In genomic region chr19:4220957-4221743, GRCm38 (mm10) we compare ENCODE assay signal across 8 mouse cellular contexts. TPM values are rescaled to one million over a fixed set of nuclear protein-coding genes. Genes with fewer than 3 reads are reported as not detected.
DNase-seq lines count a peak whose midpoint lies in the region; ATAC-seq and TF ChIP-seq lines count a peak whose summit lies in the region.

No protein-coding gene starts in this region.

- no peaks in the 10 kb centered on the region for H3K9me3 ChIP-seq in forebrain, embryonic 16.5 days (ENCODE audit: control insufficient read depth, low read length)
- no peaks in the 10 kb centered on the region for H3K9me3 ChIP-seq in forebrain, embryonic 12.5 days
- no peaks in the 10 kb centered on the region for H3K9me3 ChIP-seq in heart, embryonic 16.5 days (replicated peaks; ENCODE audit: control insufficient read depth, low read length)
- H3K9me3 ChIP-seq in liver, embryonic 12.5 days (replicated peaks) = no peaks in the 10 kb centered on the region

- no peak for ATAC-seq in forebrain, embryonic 16.5 days
- ATAC-seq in forebrain, embryonic 12.5 days (ENCODE audit: low FRiP score) = no peak
- ATAC-seq in heart, embryonic 16.5 days (replicated peaks; ENCODE audit: extremely low read depth, insufficient read depth, low FRiP score) = no peak
- no peak for ATAC-seq in liver, embryonic 12.5 days

- DNase-seq in embryo, embryonic 10 days (ENCODE audit: low spot score) = no peak
- no peak for DNase-seq in left cerebral cortex, adult 11 months (ENCODE audit: low spot score)
- DNase-seq in cerebellum, postnatal 36 days = no peak

- H3ac ChIP-seq in C2C12 (ENCODE audit: control insufficient read depth, insufficient read length, low read depth) = peak overlapping the region; percentile 39

- H3K4me1 ChIP-seq in forebrain, embryonic 16.5 days (replicated peaks; ENCODE audit: control insufficient read depth, insufficient read depth, low read length) = peaks cover 15% of the 10 kb centered on the region
- peaks cover 10% of the 10 kb centered on the region for H3K4me1 ChIP-seq in forebrain, embryonic 12.5 days
- peaks cover 17% of the 10 kb centered on the region for H3K4me1 ChIP-seq in heart, embryonic 16.5 days (ENCODE audit: control insufficient read depth, insufficient read depth, low read length)
- H3K4me1 ChIP-seq in liver, embryonic 12.5 days = peaks cover 60% of the 10 kb centered on the region

- H3K36me3 ChIP-seq in forebrain, embryonic 16.5 days (ENCODE audit: control insufficient read depth, insufficient read depth) = no peaks in the 10 kb centered on the region
- H3K36me3 ChIP-seq in forebrain, embryonic 12.5 days (replicated peaks) = no peaks in the 10 kb centered on the region
- H3K36me3 ChIP-seq in C2C12 (ENCODE audit: control insufficient read depth, insufficient read depth) = peaks cover 56% of the 10 kb centered on the region
- H3K36me3 ChIP-seq in heart, embryonic 16.5 days (ENCODE audit: control insufficient read depth, insufficient read depth) = no peaks in the 10 kb centered on the region
- H3K36me3 ChIP-seq in liver, embryonic 12.5 days = no peaks in the 10 kb centered on the region

- H3K4me3 ChIP-seq in forebrain, embryonic 16.5 days (replicated peaks; ENCODE audit: low read length) = no peak overlapping the region
- no peak overlapping the region for H3K4me3 ChIP-seq in forebrain, embryonic 12.5 days (replicated peaks)
- no peak overlapping the region for H3K4me3 ChIP-seq in C2C12 (ENCODE audit: insufficient read depth, poor library complexity, severe bottlenecking)
- no peak overlapping the region for H3K4me3 ChIP-seq in heart, embryonic 16.5 days (ENCODE audit: low read length)
- H3K4me3 ChIP-seq in liver, embryonic 12.5 days = no peak overlapping the region

- H3K27me3 ChIP-seq in forebrain, embryonic 16.5 days (replicated peaks; ENCODE audit: control insufficient read depth, insufficient read depth, low read length) = peaks cover 5% of the 10 kb centered on the region
- peaks cover 39% of the 10 kb centered on the region for H3K27me3 ChIP-seq in forebrain, embryonic 12.5 days
- no peaks in the 10 kb centered on the region for H3K27me3 ChIP-seq in C2C12 (ENCODE audit: control insufficient read depth, insufficient read depth, insufficient read length)
- peaks cover 12% of the 10 kb centered on the region for H3K27me3 ChIP-seq in heart, embryonic 16.5 days (ENCODE audit: control insufficient read depth, insufficient read depth, low read length)
- H3K27me3 ChIP-seq in liver, embryonic 12.5 days (replicated peaks) = peaks cover 86% of the 10 kb centered on the region

- no peak overlapping the region for H3K27ac ChIP-seq in forebrain, embryonic 16.5 days (ENCODE audit: low read length)
- H3K27ac ChIP-seq in forebrain, embryonic 12.5 days = no peak overlapping the region
- peak overlapping the region; percentile 62 for H3K27ac ChIP-seq in heart, embryonic 16.5 days (ENCODE audit: low read length)
- 0 out of 2 replicates have a peak overlapping the region, but pooled peaks have one; percentile 18 for H3K27ac ChIP-seq in liver, embryonic 12.5 days

- peaks cover 69% of the 10 kb centered on the region for H3K79me2 ChIP-seq in C2C12 (ENCODE audit: control insufficient read depth, insufficient read depth)

- H3K4me2 ChIP-seq in forebrain, embryonic 16.5 days (ENCODE audit: low read length) = no peak overlapping the region
- no peak overlapping the region for H3K4me2 ChIP-seq in forebrain, embryonic 12.5 days
- H3K4me2 ChIP-seq in heart, embryonic 16.5 days (ENCODE audit: low read depth, low read length) = peak overlapping the region; percentile 28; the same call in 1 of the 2 replicates
- 0 out of 2 replicates have a peak overlapping the region, but pooled peaks have one; percentile 5 for H3K4me2 ChIP-seq in liver, embryonic 12.5 days

- TF ChIP-seq CTCF in C2C12 (IDR thresholded peaks at IDR 0.05; ENCODE audit: control insufficient read depth, insufficient read depth, insufficient read length) = no peak

- 44% methylated on average over 14 of the region's 14 CpGs for WGBS in forebrain, embryonic 16.5 days
- 54% methylated on average over 14 of the region's 14 CpGs for WGBS in forebrain, embryonic 12.5 days
- WGBS in heart, embryonic 16.5 days = 31% methylated on average over 13 of the region's 14 CpGs
- 31% methylated on average over 14 of the region's 14 CpGs for WGBS in liver, embryonic 12.5 days (ENCODE audit: insufficient replicate concordance)

- H3K9ac ChIP-seq in forebrain, embryonic 16.5 days (replicated peaks; ENCODE audit: low read depth, low read length) = 0 out of 2 replicates have a peak overlapping the region, but pooled peaks have one; percentile 5
- no peak overlapping the region for H3K9ac ChIP-seq in forebrain, embryonic 12.5 days
- H3K9ac ChIP-seq in heart, embryonic 16.5 days (ENCODE audit: low read length) = peak overlapping the region; percentile 32; the same call in 1 of the 2 replicates
- H3K9ac ChIP-seq in liver, embryonic 12.5 days = 0 out of 2 replicates have a peak overlapping the region, but pooled peaks have one; percentile 18

- H3K79me3 ChIP-seq in C2C12 (ENCODE audit: low read depth) = peaks cover 46% of the 10 kb centered on the region

TF ChIP-seq in C2C12, 6 proteins besides CTCF, POLR2A, EP300 and RAD21:
- TF ChIP-seq MYOD1 (IDR thresholded peaks at IDR 0.05; ENCODE audit: control insufficient read depth, insufficient read length, low read depth) = no peak
- no peak for TF ChIP-seq CEBPB (IDR thresholded peaks at IDR 0.05; ENCODE audit: low read depth)
- no peak for TF ChIP-seq MYOG (IDR thresholded peaks at IDR 0.05; ENCODE audit: control insufficient read depth, extremely low read depth, insufficient read length)

RNA-seq across cellular contexts. Expression of gene AC109138.7, which starts 7.0 kb away (rescaled TPM):
- not detected in 2 replicates for polyA plus RNA-seq in forebrain, embryonic 16.5 days (2015; fragmentation: Nextera tagmentation; extraction: Ambion mirVana)
- not detected in 2 replicates for polyA plus RNA-seq in forebrain, embryonic 12.5 days (2016; fragmentation: Nextera tagmentation; extraction: Ambion mirVana)
- polyA plus RNA-seq in C2C12 (2012; fragmentation: generic; extraction: Trizol) = 0.90 TPM
- polyA plus RNA-seq in heart, embryonic 16.5 days (2015; fragmentation: Nextera tagmentation; extraction: Ambion mirVana) = not detected in 2 replicates
- not detected in 2 replicates for polyA plus RNA-seq in liver, embryonic 12.5 days (2016; fragmentation: Nextera tagmentation; extraction: Ambion mirVana)

RNA-seq across cellular contexts. Expression of gene Clcf1, which starts 7.1 kb away (rescaled TPM):
- 0.40 and 0.49 TPM in 2 replicates for polyA plus RNA-seq in forebrain, embryonic 16.5 days (2015; fragmentation: Nextera tagmentation; extraction: Ambion mirVana)
- polyA plus RNA-seq in forebrain, embryonic 12.5 days (2016; fragmentation: Nextera tagmentation; extraction: Ambion mirVana) = 0.85 and 1.2 TPM in 2 replicates
- polyA plus RNA-seq in C2C12 (2012; fragmentation: generic; extraction: Trizol) = 24.8 TPM
- polyA plus RNA-seq in heart, embryonic 16.5 days (2015; fragmentation: Nextera tagmentation; extraction: Ambion mirVana) = 1.5 and 1.7 TPM in 2 replicates
- polyA plus RNA-seq in liver, embryonic 12.5 days (2016; fragmentation: Nextera tagmentation; extraction: Ambion mirVana) = 0.73 and 1.3 TPM in 2 replicates

RNA-seq across cellular contexts. Expression of gene Pold4, which starts 10.5 kb away (rescaled TPM):
- polyA plus RNA-seq in forebrain, embryonic 16.5 days (2015; fragmentation: Nextera tagmentation; extraction: Ambion mirVana) = 19.6 and 21.9 TPM in 2 replicates
- 11.7 and 13.1 TPM in 2 replicates for polyA plus RNA-seq in forebrain, embryonic 12.5 days (2016; fragmentation: Nextera tagmentation; extraction: Ambion mirVana)
- 112 TPM for polyA plus RNA-seq in C2C12 (2012; fragmentation: generic; extraction: Trizol)
- polyA plus RNA-seq in heart, embryonic 16.5 days (2015; fragmentation: Nextera tagmentation; extraction: Ambion mirVana) = 22.6 and 24.9 TPM in 2 replicates
- polyA plus RNA-seq in liver, embryonic 12.5 days (2016; fragmentation: Nextera tagmentation; extraction: Ambion mirVana) = 12.8 and 13.2 TPM in 2 replicates

RNA-seq across cellular contexts. Expression of gene Rad9a, which starts 19.7 kb away (rescaled TPM):
- polyA plus RNA-seq in forebrain, embryonic 16.5 days (2015; fragmentation: Nextera tagmentation; extraction: Ambion mirVana) = 22.6 and 26.1 TPM in 2 replicates
- 38.8 and 42.2 TPM in 2 replicates for polyA plus RNA-seq in forebrain, embryonic 12.5 days (2016; fragmentation: Nextera tagmentation; extraction: Ambion mirVana)
- 33.3 TPM for polyA plus RNA-seq in C2C12 (2012; fragmentation: generic; extraction: Trizol)
- polyA plus RNA-seq in heart, embryonic 16.5 days (2015; fragmentation: Nextera tagmentation; extraction: Ambion mirVana) = 19.9 and 21.1 TPM in 2 replicates
- polyA plus RNA-seq in liver, embryonic 12.5 days (2016; fragmentation: Nextera tagmentation; extraction: Ambion mirVana) = 26.5 and 26.8 TPM in 2 replicates

RNA-seq across cellular contexts. Expression of gene Ppp1ca, which starts 29.3 kb away (rescaled TPM):
- polyA plus RNA-seq in forebrain, embryonic 16.5 days (2015; fragmentation: Nextera tagmentation; extraction: Ambion mirVana) = 551 and 574 TPM in 2 replicates
- 689 and 709 TPM in 2 replicates for polyA plus RNA-seq in forebrain, embryonic 12.5 days (2016; fragmentation: Nextera tagmentation; extraction: Ambion mirVana)
- 819 TPM for polyA plus RNA-seq in C2C12 (2012; fragmentation: generic; extraction: Trizol)
- polyA plus RNA-seq in heart, embryonic 16.5 days (2015; fragmentation: Nextera tagmentation; extraction: Ambion mirVana) = 813 and 866 TPM in 2 replicates
- polyA plus RNA-seq in liver, embryonic 12.5 days (2016; fragmentation: Nextera tagmentation; extraction: Ambion mirVana) = 572 and 577 TPM in 2 replicates

Comparison
In these comparisons a context has a peak if more than half of its experiments do, and no peak if none do; other contexts are left out.
1. H3K27ac ChIP-seq: peak in heart, embryonic 16.5 days (single experiment) and liver, embryonic 12.5 days (single experiment); none in forebrain, embryonic 16.5 days (single experiment) and forebrain, embryonic 12.5 days (single experiment).
2. H3K4me2 ChIP-seq: peak in heart, embryonic 16.5 days (single experiment) and liver, embryonic 12.5 days (single experiment); none in forebrain, embryonic 16.5 days (single experiment) and forebrain, embryonic 12.5 days (single experiment).